Mouse (Mus musculus): ENCODE data around the gene Tmcc1. TPM values are rescaled to one million over a fixed set of nuclear protein-coding genes. Genes with fewer than 3 reads are reported as not detected.
"Not testable (repeated sequence)": the region's sequence is repeated elsewhere in the genome, so short reads cannot be mapped to it uniquely, and the experiment has no call there.

The Tmcc1 gene
- polyA plus RNA-seq, 1 experiment from 2014 or later: 11.8 TPM

DNA sequence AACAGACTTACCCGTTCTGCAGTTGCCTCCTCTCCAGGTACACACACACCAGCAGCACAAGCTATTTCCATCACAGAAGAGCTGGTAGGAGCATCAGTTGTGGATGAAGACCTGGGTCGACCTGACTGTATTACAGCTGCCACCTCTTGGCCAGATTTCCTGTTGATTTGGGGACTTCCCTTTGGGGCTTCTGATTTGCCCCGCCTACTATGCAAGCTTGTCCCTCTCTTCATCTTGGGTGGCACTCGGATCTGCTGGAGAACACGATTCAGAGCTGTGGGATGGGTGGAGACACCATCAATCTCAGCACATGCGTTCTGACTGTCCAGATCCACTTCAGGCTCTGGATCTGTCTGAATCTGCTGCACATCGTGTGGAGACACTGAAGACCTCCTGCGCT, 59.5 kb downstream of the Tmcc1 start:
- H3K4me2 ChIP-seq (ENCODE audit: low read length): no peak overlapping the region
- no peak overlapping the region for H3K9ac ChIP-seq (ENCODE audit: low read length)
- WGBS: 75% methylated on average over 8 of the region's 8 CpGs
- peaks cover 8% of the 10 kb centered on the region for H3K36me3 ChIP-seq (ENCODE audit: control insufficient read depth, insufficient read depth, low read length)
- ATAC-seq (replicated peaks; ENCODE audit: low FRiP score, low TSS enrichment, low read depth) (no peak), DNase-seq (ENCODE audit: low spot score) (no peak)
- H3K4me3 ChIP-seq (ENCODE audit: low read depth, low read length): no peak overlapping the region
- no peak overlapping the region for H3K27ac ChIP-seq (ENCODE audit: low read depth)
- H3K27me3 ChIP-seq (replicated peaks; ENCODE audit: control insufficient read depth, insufficient read depth, low read length): no peaks in the 10 kb centered on the region
- no peaks in the 10 kb centered on the region for H3K9me3 ChIP-seq (ENCODE audit: control insufficient read depth, low read length)
- H3K4me1 ChIP-seq (replicated peaks; ENCODE audit: control insufficient read depth, insufficient read depth, low read length): no peaks in the 10 kb centered on the region

DNA sequence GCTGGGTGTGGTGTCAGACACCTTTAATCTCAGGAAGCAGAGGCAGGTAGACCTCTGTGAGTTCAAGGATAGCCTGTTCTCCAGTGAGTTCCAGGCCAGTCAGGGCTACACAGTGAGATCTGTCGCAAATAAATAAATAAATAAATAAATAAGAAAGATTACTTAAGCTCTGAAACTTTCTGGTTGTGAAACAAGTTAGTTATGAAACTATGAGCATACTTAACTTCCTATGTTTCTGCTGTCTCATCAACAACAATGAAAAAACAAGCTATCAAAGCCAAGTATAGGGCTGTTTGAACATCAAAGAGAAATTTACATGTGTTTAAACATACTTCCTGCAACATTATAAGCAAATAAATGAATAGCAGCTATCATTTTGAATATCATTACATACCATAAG, 61.5 kb downstream of the Tmcc1 start:
- ATAC-seq (replicated peaks; ENCODE audit: low FRiP score, low TSS enrichment, low read depth): no peak
- no peak overlapping the region for H3K4me3 ChIP-seq (ENCODE audit: low read depth, low read length)
- 96% methylated on average over 1 of the region's 1 CpGs for WGBS

DNA sequence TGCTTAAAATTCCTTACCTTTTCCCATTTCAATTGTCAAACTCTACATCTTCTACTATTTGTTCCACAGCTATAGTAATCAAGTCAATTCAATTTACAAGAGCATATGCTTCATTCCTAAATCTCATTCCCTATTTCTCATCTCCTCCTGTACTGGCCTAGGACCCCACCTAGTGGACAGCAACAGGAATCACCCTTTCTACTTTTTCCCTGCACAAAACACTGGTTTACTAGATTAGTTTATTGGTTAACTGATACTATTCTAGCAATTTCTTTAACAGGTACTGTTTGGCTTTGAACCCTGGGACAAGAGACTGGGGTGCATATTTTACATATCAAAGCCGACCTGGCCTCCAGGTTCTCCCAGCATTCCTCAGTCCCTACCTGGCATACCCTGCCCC, 64.6 kb downstream of the Tmcc1 start:
- no peak overlapping the region for H3K4me3 ChIP-seq (ENCODE audit: low read depth, low read length)
- no peaks in the 10 kb centered on the region for H3K27me3 ChIP-seq (replicated peaks; ENCODE audit: control insufficient read depth, insufficient read depth, low read length)
- DNase-seq (ENCODE audit: low spot score): no peak
- no peak overlapping the region for H3K4me2 ChIP-seq (ENCODE audit: low read length)
- H3K27ac ChIP-seq (ENCODE audit: low read depth): no peak overlapping the region
- 10% methylated on average over 1 of the region's 1 CpGs for WGBS
- H3K4me1 ChIP-seq (replicated peaks; ENCODE audit: control insufficient read depth, insufficient read depth, low read length): no peaks in the 10 kb centered on the region
- H3K9ac ChIP-seq (ENCODE audit: low read length): no peak overlapping the region
- no peaks in the 10 kb centered on the region for H3K9me3 ChIP-seq (ENCODE audit: control insufficient read depth, low read length)
- ATAC-seq (replicated peaks; ENCODE audit: low FRiP score, low TSS enrichment, low read depth): no peak
- peaks cover 5% of the 10 kb centered on the region for H3K36me3 ChIP-seq (ENCODE audit: control insufficient read depth, insufficient read depth, low read length)

More for the DNA sequence above, 61.5 kb downstream of the Tmcc1 start:
- Histone ChIP-seq H3K36me3 (ENCODE audit: control insufficient read depth, insufficient read depth, low read length) (peaks cover 8% of the 10 kb centered on the region), H3K4me1 (replicated peaks; ENCODE audit: control insufficient read depth, insufficient read depth, low read length) (no peaks in the 10 kb centered on the region), H3K27ac (ENCODE audit: low read depth) (no peak overlapping the region), H3K9ac (ENCODE audit: low read length) (no peak overlapping the region), H3K9me3 (ENCODE audit: control insufficient read depth, low read length) (no peaks in the 10 kb centered on the region), H3K4me2 (ENCODE audit: low read length) (no peak overlapping the region), H3K27me3 (replicated peaks; ENCODE audit: control insufficient read depth, insufficient read depth, low read length) (no peaks in the 10 kb centered on the region)
- DNase-seq (ENCODE audit: low spot score): no peak

DNA sequence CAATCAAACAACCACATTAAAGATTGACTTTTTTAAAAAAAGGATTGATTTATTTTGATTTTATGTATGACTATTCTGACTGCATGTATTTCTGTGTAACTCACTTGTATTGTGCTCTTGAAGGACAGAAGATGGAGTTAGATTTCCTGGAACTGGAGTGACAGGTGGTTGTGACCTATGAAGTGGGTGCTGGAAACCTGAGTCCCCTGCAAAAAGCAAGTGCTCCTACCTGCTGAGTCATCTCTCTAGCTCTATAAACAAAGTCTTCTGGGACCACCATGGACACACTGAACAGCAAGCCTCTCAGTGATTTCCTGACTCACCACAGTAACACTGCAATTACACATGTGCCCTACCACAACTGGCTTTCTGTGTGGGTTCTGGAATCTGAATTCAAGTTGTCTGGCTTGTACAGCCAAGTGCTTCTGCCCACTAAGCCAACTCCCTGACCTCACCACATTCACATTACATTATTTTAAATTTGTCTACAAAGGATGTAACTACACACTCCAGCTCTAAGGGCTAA, 65.3 kb downstream of the Tmcc1 start:
- DNase-seq (ENCODE audit: low spot score) (no peak), ATAC-seq (replicated peaks; ENCODE audit: low FRiP score, low TSS enrichment, low read depth) (no peak)
- no peak overlapping the region for H3K9ac ChIP-seq (ENCODE audit: low read length)
- no peak overlapping the region for H3K27ac ChIP-seq (ENCODE audit: low read depth)
- H3K4me2 ChIP-seq (ENCODE audit: low read length): no peak overlapping the region
- no peaks in the 10 kb centered on the region for H3K9me3 ChIP-seq (ENCODE audit: control insufficient read depth, low read length)
- no peaks in the 10 kb centered on the region for H3K4me1 ChIP-seq (replicated peaks; ENCODE audit: control insufficient read depth, insufficient read depth, low read length)
- H3K27me3 ChIP-seq (replicated peaks; ENCODE audit: control insufficient read depth, insufficient read depth, low read length): no peaks in the 10 kb centered on the region
- H3K36me3 ChIP-seq (ENCODE audit: control insufficient read depth, insufficient read depth, low read length): peaks cover 3% of the 10 kb centered on the region
- H3K4me3 ChIP-seq (ENCODE audit: low read depth, low read length): no peak overlapping the region

GRCm38 (mm10) chr6:116126577-116126976, 66.7 kb downstream of the Tmcc1 start:
- Histone ChIP-seq H3K9ac (ENCODE audit: low read length) (no peak overlapping the region), H3K27ac (ENCODE audit: low read depth) (no peak overlapping the region)

GRCm38 (mm10) chr6:116122881-116123280, 70.4 kb downstream of the Tmcc1 start:
- no peaks in the 10 kb centered on the region for H3K4me1 ChIP-seq (replicated peaks; ENCODE audit: control insufficient read depth, insufficient read depth, low read length)
- no peak for DNase-seq (ENCODE audit: low spot score)
- no peak overlapping the region for H3K4me3 ChIP-seq (ENCODE audit: low read depth, low read length)
- H3K9ac ChIP-seq (ENCODE audit: low read length): no peak overlapping the region
- H3K9me3 ChIP-seq (ENCODE audit: control insufficient read depth, low read length): no peaks in the 10 kb centered on the region
- H3K27ac ChIP-seq (ENCODE audit: low read depth): no peak overlapping the region
- peaks cover 5% of the 10 kb centered on the region; the same call in 1 of the 2 replicates for H3K36me3 ChIP-seq (ENCODE audit: control insufficient read depth, insufficient read depth, low read length)
- 82% methylated on average over 1 of the region's 1 CpGs for WGBS
- ATAC-seq (replicated peaks; ENCODE audit: low FRiP score, low TSS enrichment, low read depth): no peak
- no peak overlapping the region for H3K4me2 ChIP-seq (ENCODE audit: low read length)
- H3K27me3 ChIP-seq (replicated peaks; ENCODE audit: control insufficient read depth, insufficient read depth, low read length): no peaks in the 10 kb centered on the region

More at GRCm38 (mm10) chr6:116126577-116126976, 66.7 kb downstream of the Tmcc1 start:
- H3K36me3 ChIP-seq (ENCODE audit: control insufficient read depth, insufficient read depth, low read length): peaks cover 6% of the 10 kb centered on the region
- no peaks in the 10 kb centered on the region for H3K4me1 ChIP-seq (replicated peaks; ENCODE audit: control insufficient read depth, insufficient read depth, low read length)
- H3K4me3 ChIP-seq (ENCODE audit: low read depth, low read length): no peak overlapping the region
- H3K9me3 ChIP-seq (ENCODE audit: control insufficient read depth, low read length): no peaks in the 10 kb centered on the region
- ATAC-seq (replicated peaks; ENCODE audit: low FRiP score, low TSS enrichment, low read depth): no peak
- DNase-seq (ENCODE audit: low spot score): no peak
- H3K27me3 ChIP-seq (replicated peaks; ENCODE audit: control insufficient read depth, insufficient read depth, low read length): no peaks in the 10 kb centered on the region
- H3K4me2 ChIP-seq (ENCODE audit: low read length): no peak overlapping the region

DNA sequence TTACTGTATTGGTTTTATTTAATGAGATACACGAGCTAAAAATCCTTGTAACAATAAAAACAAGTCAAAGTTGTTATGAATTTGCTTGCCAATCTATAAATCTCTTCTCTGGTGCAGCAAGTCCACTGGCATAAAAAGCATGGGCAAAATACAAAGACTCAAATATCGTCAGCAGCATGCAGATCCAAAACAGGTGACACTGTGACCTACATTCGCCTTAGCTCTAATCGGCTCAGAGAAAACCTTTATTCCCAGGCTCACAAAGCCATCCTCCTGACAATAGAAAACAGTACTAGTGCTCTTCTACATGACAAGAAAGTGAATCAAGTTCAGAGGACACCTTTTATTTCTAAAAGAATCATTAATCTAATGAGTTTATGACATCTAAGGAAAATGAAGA, 73.6 kb downstream of the Tmcc1 start:
- no peaks in the 10 kb centered on the region for H3K27me3 ChIP-seq (replicated peaks; ENCODE audit: control insufficient read depth, insufficient read depth, low read length)
- WGBS: 79% methylated on average over 4 of the region's 4 CpGs
- no peak overlapping the region for H3K27ac ChIP-seq (ENCODE audit: low read depth)

DNA sequence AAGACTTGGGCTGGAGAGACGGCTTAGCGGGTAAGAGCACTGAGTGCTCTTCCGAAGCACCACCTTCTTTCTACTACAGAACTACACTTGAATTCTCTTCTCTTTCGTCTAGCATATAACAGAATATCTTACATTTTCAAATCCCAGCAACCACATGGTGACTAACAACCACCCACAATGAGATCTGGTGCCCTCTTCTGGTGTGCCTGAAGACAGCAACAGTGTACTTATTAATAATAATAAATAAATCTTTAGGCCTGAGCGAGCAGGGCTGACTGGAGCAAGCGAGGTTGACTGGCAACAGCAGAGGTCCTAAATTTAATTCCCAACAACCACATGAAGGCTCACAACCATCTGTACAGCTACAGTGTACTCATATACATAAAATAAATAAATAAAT, 76.7 kb downstream of the Tmcc1 start:
- not testable (repeated sequence) for H3K4me1 ChIP-seq (replicated peaks; ENCODE audit: control insufficient read depth, insufficient read depth, low read length); H3K9me3 ChIP-seq (ENCODE audit: control insufficient read depth, low read length); H3K36me3 ChIP-seq (ENCODE audit: control insufficient read depth, insufficient read depth, low read length); DNase-seq (ENCODE audit: low spot score); H3K9ac ChIP-seq (ENCODE audit: low read length); H3K27ac ChIP-seq (ENCODE audit: low read depth); H3K4me2 ChIP-seq (ENCODE audit: low read length); H3K27me3 ChIP-seq (replicated peaks; ENCODE audit: control insufficient read depth, insufficient read depth, low read length); H3K4me3 ChIP-seq (ENCODE audit: low read depth, low read length); ATAC-seq (replicated peaks; ENCODE audit: low FRiP score, low TSS enrichment, low read depth)
- WGBS: 92% methylated on average over 6 of the region's 6 CpGs

More for the DNA sequence above, 73.6 kb downstream of the Tmcc1 start:
- Histone ChIP-seq H3K4me2 (ENCODE audit: low read length) (no peak overlapping the region), H3K4me3 (ENCODE audit: low read depth, low read length) (no peak overlapping the region), H3K4me1 (replicated peaks; ENCODE audit: control insufficient read depth, insufficient read depth, low read length) (no peaks in the 10 kb centered on the region), H3K36me3 (ENCODE audit: control insufficient read depth, insufficient read depth, low read length) (peaks cover 5% of the 10 kb centered on the region; the same call in 1 of the 2 replicates), H3K9ac (ENCODE audit: low read length) (no peak overlapping the region), H3K9me3 (ENCODE audit: control insufficient read depth, low read length) (no peaks in the 10 kb centered on the region)
- ATAC-seq (replicated peaks; ENCODE audit: low FRiP score, low TSS enrichment, low read depth) (no peak), DNase-seq (ENCODE audit: low spot score) (no peak)

GRCm38 (mm10) chr6:116110588-116110987, 82.7 kb downstream of the Tmcc1 start:
- no peaks in the 10 kb centered on the region for H3K9me3 ChIP-seq (ENCODE audit: control insufficient read depth, low read length)
- no peak overlapping the region for H3K27ac ChIP-seq (ENCODE audit: low read depth)
- no peak overlapping the region for H3K9ac ChIP-seq (ENCODE audit: low read length)
- DNase-seq (ENCODE audit: low spot score): no peak
- no peaks in the 10 kb centered on the region for H3K36me3 ChIP-seq (ENCODE audit: control insufficient read depth, insufficient read depth, low read length)
- no peak overlapping the region for H3K4me3 ChIP-seq (ENCODE audit: low read depth, low read length)
- ATAC-seq (replicated peaks; ENCODE audit: low FRiP score, low TSS enrichment, low read depth): no peak
- H3K4me2 ChIP-seq (ENCODE audit: low read length): no peak overlapping the region
- 82% methylated on average over 4 of the region's 4 CpGs for WGBS
- no peaks in the 10 kb centered on the region for H3K27me3 ChIP-seq (replicated peaks; ENCODE audit: control insufficient read depth, insufficient read depth, low read length)
- peaks cover 7% of the 10 kb centered on the region; the same call in 1 of the 2 replicates for H3K4me1 ChIP-seq (replicated peaks; ENCODE audit: control insufficient read depth, insufficient read depth, low read length)

Data from intestine, embryonic 14.5 days (tissue).